Mouse (Mus musculus) adrenal gland, postnatal 36 days (tissue): ENCODE data around the gene Sphk1. TPM values are rescaled to one million over a fixed set of nuclear protein-coding genes. Genes with fewer than 3 reads are reported as not detected.

ENCODE experiments used
- DNase-seq, 2 experiments: peaks; one replicate each; pipeline ENCODE4 v3.0.0; 2021; ENCODE audit warnings: mixed read lengths in 1 of 2
- total RNA-seq, 2 experiments: library from RNA; stranded (reverse); gene quantifications; 2 replicates each; pipeline ENCODE4 v1.2.3; 2021

The Sphk1 gene
- total RNA-seq, 2 experiments from 2014 or later, result 1.7 to 3.4 TPM

DNA sequence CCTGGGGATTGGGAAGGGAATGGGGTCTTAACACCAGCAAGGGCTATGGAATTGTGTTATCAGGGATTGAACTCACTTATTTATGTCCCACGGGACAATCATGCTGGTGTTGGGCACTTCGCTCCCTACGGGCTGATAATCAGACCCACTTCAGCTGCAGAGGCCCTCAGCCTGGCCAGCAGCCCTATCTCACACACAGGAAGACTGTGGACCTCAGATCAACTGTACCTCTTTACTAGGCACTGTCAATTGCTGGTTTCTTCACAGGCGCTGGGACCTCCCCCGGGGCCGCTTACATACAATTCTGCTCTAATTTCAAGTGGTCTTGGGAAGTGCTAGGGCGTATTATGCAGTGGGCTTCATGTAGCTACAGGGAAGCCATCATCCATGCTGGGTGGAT lies 6.0 kb downstream of the Sphk1 start:
- DNase-seq, result no peak

DNA sequence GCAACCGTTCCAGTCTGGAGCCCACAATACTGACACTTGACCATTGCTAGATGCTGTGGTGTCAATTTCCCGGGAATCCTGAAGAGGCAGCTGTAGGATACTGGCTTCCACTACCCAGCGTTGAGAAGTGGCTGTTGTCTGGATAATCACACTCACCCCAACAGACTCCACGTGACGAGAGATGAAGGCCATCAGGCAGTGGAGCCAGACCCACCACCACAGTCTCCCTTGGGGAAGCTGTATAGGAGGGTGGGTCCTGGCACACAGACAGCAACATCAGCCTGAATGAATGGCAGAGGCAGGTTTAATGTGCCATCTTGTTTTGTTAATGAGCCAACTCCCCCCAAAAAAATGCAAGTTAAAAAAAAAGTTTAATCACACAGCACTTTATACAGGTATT lies 6.7 kb downstream of the Sphk1 start:
- DNase-seq, result no peak

DNA sequence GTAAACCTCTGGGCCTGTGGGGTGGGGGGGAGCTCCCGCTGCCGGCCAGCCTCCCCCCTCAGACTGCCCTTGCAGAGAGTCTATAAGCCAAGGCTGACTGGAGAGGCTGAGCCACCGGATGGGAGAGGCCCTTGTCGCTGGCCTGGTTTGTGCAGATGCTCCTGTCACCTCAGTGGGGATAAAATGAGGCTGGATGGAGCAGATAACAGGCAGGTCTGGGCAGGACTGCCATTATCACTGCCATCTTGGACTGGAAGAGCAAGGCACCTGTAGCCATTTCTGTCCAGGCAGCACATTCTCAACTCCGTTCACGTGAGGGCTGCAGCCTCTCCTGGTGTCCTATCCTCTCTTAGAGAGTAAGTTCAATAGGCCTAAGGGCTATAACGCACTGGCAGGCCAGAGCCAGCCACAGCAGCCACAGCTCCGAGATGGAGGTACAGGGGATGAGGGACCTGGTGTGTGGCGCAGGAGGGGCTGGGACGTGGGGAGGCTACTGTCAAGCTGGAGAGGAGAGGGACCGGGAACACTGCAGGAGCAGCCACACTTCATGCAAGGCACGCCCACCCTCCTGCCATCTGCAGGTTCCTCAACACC lies 7.5 kb downstream of the Sphk1 start:
- no peak for DNase-seq

DNA sequence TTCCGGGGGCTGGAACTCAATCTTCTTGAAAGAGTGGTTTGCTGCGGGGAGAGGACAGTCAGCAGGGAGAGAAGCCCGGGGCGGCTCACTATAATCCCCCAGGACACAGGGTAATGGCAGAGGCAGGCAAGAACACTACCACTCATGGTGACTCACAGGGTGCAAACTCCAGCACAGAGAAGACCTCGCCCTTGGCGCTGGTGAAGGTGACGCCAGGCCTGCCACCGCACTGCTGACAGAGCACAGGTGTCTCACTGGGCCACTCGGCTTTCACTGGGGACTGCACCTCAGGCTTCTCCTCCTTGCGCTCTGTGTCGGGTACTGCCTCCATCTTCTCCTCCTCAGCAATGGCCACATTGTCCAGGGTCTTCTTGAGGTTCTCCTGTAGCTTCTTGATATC lies 10.5 kb downstream of the Sphk1 start:
- no peak for DNase-seq

DNA sequence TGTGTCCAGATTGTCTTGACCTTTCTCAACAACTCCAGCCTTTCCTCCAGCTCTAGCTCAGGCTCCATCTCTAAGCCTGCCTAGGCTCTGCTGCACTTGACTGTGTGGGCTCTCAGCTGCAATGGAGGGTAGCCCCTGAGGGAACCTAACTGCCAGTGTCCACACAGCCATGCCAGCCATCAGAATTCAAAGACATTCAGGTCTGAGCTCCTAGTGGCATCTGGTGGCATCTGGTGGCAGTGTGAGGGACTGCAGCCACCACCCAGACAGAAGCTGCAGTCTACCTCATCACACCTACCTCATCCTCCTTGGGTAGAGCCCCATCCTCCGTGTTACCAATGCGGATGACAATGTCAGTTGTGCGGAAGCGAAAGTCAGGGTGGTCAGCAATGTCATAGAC lies 12.4 kb downstream of the Sphk1 start:
- peak; percentile 36 to 44 for DNase-seq

DNA sequence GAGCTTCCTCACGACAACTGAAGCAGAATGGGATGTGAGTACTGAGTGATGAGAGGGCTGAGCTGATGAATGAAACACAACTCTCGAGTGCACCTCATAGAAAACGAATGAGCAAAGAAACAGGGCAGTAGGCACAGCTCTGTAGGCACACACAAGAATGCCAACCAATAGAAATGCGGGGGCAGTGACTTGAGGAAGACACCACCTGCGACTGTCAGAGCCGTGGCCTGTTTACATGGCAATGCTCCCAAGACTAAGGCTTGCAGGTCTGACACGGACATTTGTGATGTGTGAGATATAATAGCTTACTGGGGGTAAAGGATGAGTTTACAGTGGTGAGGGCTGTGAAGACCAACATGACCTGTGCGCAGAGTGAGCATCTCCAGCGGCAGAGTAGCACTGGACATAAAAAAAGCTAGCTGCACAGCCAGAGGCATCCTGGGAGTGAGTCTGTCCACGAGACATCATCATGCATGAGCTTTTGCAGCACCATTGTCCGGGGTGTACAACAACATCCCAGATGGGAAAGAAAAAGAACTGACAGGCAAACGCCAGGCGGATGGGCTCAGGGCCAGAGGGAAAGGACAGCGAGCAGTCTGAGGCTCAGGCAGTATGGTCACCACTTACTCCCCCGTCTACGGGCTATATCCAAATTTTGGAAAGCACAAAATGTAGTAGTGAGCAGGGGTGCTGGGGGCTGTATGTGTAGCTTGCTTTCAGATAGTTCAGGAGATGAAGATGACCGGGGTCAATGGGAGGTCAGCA lies 16.8 kb downstream of the Sphk1 start:
- DNase-seq, result no peak

DNA sequence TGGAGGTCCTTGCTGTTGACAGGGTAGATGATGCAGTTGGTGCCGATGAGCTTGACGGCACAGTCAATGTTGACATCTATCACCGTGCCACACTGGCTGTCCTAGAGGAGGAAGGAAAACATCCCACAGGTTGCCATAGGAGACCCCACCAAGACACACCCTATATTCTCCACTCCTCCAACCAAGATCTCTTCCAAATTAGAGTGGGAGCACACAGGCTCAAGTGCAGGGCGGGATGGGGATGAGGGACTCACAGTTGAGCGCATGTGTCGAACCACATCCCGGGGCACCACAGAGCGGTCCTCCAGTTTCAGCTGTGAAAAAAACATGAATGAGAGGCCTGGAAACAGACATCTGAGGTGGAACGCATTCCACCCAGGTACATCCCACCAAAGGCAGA lies 18.1 kb downstream of the Sphk1 start:
- DNase-seq, result no peak

DNA sequence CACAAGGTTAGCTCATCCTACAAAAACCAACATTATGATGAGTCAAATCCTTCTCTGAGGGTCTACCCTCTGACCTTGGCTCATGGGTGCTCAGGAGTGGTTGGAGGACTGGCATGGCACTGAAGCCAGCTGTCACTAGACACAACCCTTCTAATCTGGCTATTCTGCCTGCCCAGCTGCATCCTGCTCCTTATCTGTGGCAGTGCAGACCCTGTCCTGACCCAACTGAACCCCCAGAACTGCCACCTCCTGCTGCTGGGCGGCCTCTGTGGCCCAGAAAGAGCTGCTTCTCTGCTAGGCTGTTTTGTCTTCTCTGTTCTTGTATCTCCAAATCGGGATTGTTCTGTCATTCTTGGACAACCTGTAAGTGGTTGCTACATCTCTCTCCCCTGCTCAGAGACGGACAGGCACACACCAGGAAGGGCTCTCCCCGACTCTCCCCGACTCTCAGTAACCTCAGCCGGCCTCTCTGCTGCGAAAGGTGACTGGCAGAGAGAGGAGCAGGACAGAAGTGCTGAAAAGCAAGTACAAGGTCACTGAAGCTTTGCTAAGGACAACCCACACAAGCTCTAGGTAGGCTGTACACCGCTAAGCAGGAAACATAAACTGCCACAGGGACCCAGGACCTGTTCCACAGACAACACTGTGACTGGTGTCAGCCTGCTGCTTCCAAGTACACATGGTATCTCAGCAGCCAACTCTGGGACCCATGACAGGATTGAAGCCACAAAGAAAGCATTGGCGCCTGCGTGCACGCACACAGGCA lies 18.7 kb downstream of the Sphk1 start:
- DNase-seq, result no peak

DNA sequence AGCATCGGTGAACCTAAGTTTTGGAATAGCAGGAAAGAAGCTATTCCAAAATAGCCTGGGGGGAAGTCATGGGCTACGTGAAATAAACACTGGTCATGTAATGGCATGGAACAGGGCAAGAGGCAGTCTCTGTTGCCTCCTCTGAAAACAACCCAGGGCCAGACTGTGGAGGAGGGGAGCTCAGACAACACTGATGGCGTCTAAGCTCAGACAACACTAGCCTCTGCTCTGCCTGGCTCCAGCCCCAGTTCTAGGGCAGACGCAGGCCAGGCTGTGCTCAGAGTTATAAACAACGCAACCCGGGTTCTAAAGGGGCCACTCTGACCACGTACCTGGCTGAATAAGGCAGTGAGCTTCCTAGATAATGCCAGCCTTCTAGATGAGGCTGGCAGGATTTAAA lies 20.0 kb downstream of the Sphk1 start:
- no peak for DNase-seq

DNA sequence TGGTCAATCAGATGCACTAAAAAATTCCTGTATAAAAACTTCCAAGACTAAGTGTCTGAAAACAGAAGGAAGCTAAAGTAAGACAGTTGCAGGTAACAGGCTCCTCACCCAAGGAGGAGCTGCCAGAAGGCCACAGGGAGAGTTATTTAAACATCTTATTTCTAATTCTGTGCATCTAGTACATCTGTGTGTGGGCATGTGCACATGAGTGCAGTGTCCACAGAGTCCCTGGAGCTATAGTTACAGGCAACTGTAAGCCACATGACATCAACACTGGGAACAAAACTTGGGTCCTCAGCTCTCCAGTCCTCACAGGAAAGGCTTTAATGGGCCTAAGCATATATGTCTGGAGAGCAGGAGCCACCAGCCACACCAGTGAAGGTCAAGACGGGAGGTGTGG lies 21.5 kb downstream of the Sphk1 start:
- no peak for DNase-seq

DNA sequence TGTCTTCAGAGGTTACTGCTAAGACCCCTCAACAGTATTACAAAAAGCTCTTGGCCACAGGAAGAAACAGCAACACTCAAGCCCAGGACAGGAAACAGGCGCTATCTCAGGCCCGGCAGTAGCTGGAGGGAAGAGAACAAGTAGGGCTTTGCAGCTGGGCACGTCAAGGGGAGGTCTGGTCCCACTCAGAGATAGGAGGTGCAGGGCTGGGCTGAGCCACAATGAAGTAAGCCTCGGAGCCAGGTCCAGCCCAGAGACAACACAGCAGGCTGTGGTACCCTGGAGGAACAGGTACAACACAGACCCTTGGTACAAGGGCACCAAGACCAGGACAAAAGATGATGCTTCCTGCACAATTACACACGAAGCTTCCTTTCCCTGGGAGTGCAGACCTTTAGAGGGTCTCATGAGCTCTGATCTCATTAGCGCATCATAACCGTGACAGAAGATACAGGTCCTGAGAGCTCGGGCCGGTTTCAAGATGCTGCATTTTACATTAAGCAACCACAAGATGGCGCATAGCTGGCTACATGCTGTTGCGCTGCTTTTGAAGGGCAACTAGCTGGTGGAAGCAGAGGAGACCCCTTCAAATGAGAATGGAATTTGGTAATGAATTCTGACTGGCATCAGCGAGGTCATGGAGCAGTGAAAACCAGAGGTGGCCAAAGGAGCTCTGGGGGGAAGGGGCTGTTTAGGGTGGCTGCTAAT lies 23.6 kb downstream of the Sphk1 start:
- DNase-seq, result peak; percentile 31 to 45

DNA sequence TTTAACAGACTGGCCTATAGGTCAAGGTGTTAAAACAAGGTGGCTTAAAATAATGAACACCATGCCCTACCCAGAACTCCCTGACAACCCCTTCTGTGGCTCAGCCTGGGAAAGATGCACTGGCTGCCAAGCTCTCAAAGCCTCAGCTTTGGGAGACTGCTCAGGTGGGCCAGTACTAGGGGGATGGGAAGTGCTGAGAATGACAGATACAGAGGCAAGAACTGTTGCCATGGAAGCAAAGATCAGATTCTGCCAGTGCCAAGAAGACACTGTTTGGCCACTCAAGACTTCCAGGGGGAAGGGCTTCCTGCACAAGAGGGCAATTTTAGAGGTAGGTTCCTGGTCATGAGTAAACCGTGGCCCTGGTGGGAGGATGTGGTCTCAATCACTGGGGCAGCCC lies 24.8 kb downstream of the Sphk1 start:
- no peak for DNase-seq

DNA sequence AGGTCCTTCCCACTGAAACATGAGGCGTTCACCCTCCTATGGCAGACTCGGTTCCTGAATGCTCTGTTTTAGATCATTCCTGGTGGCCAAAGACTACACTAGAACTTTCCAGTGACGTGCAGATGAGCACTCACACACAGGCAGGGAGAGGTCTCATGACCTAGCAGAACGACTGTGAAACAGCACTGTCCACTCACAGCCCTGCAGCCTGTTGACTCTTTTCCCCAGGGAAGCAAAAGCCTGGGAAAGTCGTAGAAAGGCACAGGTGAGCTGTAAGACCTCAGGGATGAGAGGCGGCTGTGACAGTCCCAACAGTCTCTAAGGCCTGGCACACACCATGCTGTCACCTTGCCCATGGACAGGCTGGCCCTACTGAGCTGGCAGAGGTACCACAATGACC lies 25.6 kb downstream of the Sphk1 start:
- no peak for DNase-seq

DNA sequence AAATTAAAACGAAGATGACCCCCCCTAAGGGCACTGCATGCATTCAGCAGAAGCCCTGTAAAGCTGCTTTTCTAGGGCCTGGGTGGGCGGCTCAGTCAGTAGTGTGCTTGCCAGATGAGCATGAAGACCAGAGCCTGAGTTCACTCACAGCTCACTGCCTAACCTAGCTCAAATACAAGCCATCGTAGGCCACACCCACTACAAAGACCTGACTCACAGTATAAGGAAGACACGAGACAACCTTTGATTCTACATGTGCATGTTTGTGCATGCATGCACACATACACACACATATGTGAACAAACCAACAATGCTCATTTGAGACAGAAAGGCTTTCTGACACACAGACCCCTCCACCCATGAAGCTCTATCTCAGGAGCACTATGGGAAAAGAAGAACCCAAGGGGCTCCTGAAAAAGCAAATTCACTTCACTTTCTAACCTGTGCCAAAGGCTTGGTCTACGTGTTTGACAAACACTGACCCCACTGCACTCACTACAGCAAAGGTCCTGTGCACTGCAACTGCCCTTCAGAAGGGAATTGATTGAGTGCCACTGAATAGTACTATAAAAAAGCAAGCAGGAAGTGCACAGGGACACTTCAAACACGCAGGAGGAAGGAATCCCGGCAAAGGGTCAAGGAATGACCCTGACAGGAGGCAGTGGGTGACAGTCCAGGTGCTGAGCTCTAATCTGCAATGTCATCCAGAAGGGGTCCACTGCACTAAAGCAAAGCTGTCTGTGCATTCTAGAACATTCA lies 34.7 kb downstream of the Sphk1 start:
- no peak for DNase-seq

DNA sequence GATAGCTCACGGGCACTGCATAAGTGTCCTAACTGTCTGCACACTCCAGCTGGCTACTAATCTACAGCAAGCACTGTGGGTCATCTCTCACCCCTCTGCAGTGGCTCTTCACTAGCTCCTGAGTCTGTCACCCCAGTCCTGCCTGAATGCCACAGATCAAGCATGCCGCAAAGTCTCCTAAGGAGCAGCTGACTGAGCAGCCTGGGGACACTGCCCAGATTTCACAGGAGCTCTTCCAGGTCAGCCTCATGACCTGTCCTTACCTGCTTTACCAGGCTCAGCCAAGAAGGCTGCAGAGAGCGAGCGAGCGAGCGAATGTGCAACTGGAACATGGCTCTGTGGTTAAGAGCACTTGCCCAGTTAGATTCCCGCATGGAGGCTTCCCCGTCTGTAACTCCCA lies 36.8 kb downstream of the Sphk1 start:
- no peak for DNase-seq

DNA sequence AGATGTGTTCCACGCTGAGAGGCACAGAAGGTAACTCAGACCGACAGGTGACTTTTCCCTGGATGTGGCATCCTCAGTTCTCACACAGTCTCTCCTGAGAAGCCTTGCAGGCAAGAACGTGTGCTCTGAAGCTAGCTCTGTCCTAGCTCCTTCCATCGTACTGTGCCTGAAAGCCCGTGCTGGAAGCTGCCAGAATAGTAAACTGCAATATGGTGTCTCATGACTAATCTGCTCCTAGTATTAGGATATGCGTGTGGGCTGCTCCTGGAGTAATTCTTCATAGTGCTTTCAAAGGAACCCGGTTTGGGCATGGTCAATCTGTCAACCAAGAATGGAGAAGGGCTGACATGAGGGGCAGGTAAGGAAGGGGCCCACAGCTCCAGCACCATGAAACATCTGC lies 40.1 kb downstream of the Sphk1 start:
- DNase-seq, result no peak

DNA sequence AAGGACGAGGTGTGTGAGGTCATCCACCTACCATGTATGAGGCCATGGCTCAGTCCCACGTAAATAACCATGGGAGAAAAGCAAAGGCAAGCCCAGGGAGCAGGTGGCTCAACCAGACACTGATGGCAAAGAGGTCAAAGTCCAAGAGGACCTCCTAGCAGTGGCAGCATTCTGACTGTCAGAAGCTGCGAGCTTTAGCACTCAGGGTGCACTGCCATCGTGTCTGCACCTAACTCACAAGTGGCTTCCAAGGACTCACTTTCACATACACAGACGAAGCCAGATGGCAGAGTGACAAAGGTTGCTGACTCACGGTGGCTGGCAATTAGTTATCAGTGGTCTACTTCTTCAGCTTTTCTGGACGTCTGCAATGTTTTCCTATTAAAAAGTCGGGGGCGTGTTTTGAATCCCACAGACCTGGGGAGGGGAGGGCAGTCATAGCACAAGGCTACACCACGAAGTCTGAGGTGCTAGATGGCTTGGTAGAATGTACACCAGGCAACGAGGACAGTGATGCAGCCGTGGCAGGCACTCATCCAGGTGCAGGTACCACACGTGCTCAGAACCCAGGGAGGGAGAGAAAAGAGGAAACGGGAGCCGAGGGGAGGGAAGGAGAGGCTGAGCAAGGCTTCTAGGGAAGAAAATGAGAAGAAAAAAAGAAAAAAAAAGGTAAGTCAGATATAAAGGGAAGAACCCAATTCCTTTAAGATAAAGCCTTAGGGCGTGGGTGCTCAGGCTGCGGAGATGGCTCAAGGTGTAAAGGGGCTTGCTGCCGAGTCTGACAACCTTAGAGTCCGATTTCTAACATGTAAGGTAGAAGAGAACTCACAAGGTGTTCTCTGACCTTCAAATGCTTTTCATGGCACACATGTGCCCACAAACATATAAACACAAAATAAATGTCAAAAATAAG lies 41.3 kb downstream of the Sphk1 start:
- peak; percentile 83 to 89 for DNase-seq

DNA sequence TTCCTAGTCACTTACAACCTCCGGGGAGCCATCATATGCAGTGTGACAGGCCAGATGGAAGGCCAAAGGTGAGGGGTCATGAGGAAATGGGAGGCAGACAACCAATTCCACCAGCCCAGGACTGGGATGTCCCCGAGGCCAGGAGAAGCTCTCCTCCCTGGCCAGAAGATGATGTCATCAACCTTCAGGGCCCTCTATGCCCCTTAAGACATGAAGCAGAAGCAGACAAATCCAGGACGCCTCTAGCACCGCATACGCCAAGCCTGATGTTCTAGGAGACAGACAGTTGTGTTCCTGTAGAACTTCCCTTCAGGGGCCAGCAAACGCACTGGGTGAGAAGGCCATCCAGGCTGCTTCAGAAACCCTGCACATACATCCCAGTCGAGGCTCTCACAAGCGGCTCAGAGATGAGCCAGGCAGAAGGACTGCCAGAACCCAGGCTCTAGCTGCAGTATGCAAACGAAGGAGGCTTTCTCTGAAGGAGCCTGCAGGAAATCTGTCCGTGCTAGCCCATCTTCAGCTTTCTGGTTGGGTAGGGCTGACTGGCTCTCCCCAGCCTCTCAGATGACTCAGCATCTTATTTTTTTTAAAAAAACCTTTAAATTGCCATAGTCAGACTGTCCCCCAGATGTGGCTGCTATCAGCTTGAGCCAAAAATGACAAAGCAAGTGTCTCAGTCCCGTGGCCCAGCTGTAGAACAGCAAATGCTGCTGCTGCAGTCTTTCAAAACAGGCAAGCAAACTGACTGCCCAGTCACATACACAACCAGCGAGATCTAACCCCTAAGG lies 42.2 kb downstream of the Sphk1 start:
- DNase-seq, result peak in 1 of 2 experiments; percentile 31

DNA sequence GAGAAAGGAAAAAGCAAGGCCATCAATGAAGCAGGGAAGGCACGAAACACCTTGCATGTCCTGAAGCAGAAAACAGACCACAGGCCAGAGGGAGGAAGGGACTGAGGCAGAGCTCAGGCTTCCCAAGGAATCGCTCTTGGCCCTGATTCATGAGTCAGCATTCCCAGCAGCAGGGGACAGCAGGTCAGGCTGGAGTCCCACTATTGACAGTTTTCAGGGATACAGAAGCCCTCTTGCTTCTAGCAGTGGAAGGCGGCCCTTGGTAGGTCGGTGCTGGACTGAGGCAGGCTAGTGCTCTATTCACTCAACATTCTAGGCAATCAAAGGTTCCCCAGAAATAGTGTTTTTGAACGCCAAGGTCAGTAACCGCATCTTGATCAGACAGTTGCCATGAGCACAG lies 43.8 kb downstream of the Sphk1 start:
- DNase-seq, result peak in 1 of 2 experiments; percentile 35

DNA sequence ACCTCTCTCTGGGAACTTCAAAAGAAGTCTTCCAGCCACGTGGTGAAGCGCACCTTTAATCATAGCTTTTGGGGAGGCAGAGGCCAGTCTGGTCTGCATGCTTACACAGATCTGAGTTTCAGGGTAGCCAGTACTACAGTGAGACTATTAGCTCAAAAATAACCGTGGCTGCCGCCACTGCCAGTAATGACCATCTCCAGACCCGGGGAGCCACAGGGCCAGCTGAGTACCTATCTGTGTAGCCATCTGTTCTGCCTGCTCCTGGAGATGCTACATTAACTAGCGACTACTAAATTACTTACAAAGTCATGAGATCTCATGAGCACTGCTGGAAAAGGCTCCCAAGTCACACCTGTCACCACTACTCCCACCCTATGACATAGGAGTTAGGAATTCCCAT lies 44.3 kb downstream of the Sphk1 start:
- no peak for DNase-seq
